Mouse (Mus musculus): ENCODE measurements at regions not wholly inside any gene's neighbourhood (a gene's known extent, or its start where the extent isn't known, plus 50 kb on each side); places are given as distances from the start of the nearest gene placed in this dataset.

GRCm38 (mm10) chr12:50969887-50970758 is 321.2 kb upstream of the Prkd1 start:
- H3K4me2 ChIP-seq, result no peak overlapping the region
- H3K4me1 ChIP-seq, result no peaks in the 10 kb centered on the region
- H3K9me3 ChIP-seq, result no peaks in the 10 kb centered on the region
- no peak overlapping the region for H3K27ac ChIP-seq
- no peak overlapping the region for H3K9ac ChIP-seq
- H3K27me3 ChIP-seq, result no peaks in the 10 kb centered on the region
- WGBS, result 84% methylated on average over 4 of the region's 4 CpGs
- no peak for ATAC-seq (ENCODE audit: insufficient number of reproducible peaks, low FRiP score, low TSS enrichment, low read depth)
- H3K4me3 ChIP-seq, result no peak overlapping the region
- H3K36me3 ChIP-seq, result no peaks in the 10 kb centered on the region

GRCm38 (mm10) chr12:50969402-50969801 is 320.5 kb upstream of the Prkd1 start:
- Histone ChIP-seq H3K4me1 (no peaks in the 10 kb centered on the region), H3K36me3 (no peaks in the 10 kb centered on the region), H3K9ac (no peak overlapping the region), H3K4me2 (no peak overlapping the region), H3K27me3 (no peaks in the 10 kb centered on the region), H3K4me3 (no peak overlapping the region), H3K9me3 (no peaks in the 10 kb centered on the region), H3K27ac (no peak overlapping the region)
- ATAC-seq (ENCODE audit: insufficient number of reproducible peaks, low FRiP score, low TSS enrichment, low read depth), result no peak
- 74% methylated on average over 3 of the region's 3 CpGs for WGBS

GRCm38 (mm10) chr12:50967168-50967810 is 318.4 kb upstream of the Prkd1 start:
- H3K36me3 ChIP-seq, result no peaks in the 10 kb centered on the region
- 60% methylated on average over 5 of the region's 5 CpGs for WGBS
- no peak for ATAC-seq (ENCODE audit: insufficient number of reproducible peaks, low FRiP score, low TSS enrichment, low read depth)
- H3K9me3 ChIP-seq, result no peaks in the 10 kb centered on the region
- H3K4me1 ChIP-seq, result no peaks in the 10 kb centered on the region
- H3K27ac ChIP-seq, result no peak overlapping the region
- H3K27me3 ChIP-seq, result no peaks in the 10 kb centered on the region
- no peak overlapping the region for H3K9ac ChIP-seq
- H3K4me2 ChIP-seq, result no peak overlapping the region
- no peak overlapping the region for H3K4me3 ChIP-seq

GRCm38 (mm10) chr12:50953971-50954370 is 305.1 kb upstream of the Prkd1 start:
- Histone ChIP-seq H3K9ac (no peak overlapping the region), H3K27ac (no peak overlapping the region), H3K36me3 (no peaks in the 10 kb centered on the region), H3K4me1 (no peaks in the 10 kb centered on the region), H3K9me3 (no peaks in the 10 kb centered on the region), H3K27me3 (no peaks in the 10 kb centered on the region), H3K4me2 (no peak overlapping the region), H3K4me3 (no peak overlapping the region)
- 94% methylated on average over 5 of the region's 5 CpGs for WGBS
- no peak for ATAC-seq (ENCODE audit: insufficient number of reproducible peaks, low FRiP score, low TSS enrichment, low read depth)

GRCm38 (mm10) chr12:50947035-50947434 is 298.1 kb upstream of the Prkd1 start:
- Histone ChIP-seq H3K9me3 (no peaks in the 10 kb centered on the region), H3K4me1 (no peaks in the 10 kb centered on the region), H3K27me3 (peaks cover 3% of the 10 kb centered on the region; the same call in 1 of the 2 replicates), H3K4me2 (no peak overlapping the region), H3K36me3 (no peaks in the 10 kb centered on the region), H3K27ac (no peak overlapping the region), H3K9ac (no peak overlapping the region), H3K4me3 (no peak overlapping the region)
- ATAC-seq (ENCODE audit: insufficient number of reproducible peaks, low FRiP score, low TSS enrichment, low read depth), result no peak
- 71% methylated on average over 2 of the region's 2 CpGs for WGBS

GRCm38 (mm10) chr12:50943741-50944521 is 295.0 kb upstream of the Prkd1 start:
- Histone ChIP-seq H3K9me3 (no peaks in the 10 kb centered on the region), H3K27me3 (peaks cover 3% of the 10 kb centered on the region; the same call in 1 of the 2 replicates), H3K9ac (no peak overlapping the region), H3K27ac (no peak overlapping the region), H3K4me3 (peak overlapping the region; percentile 28), H3K4me2 (peak overlapping the region; percentile 51), H3K4me1 (no peaks in the 10 kb centered on the region), H3K36me3 (no peaks in the 10 kb centered on the region)
- 24% methylated on average over 19 of the region's 19 CpGs for WGBS
- no peak for ATAC-seq (ENCODE audit: insufficient number of reproducible peaks, low FRiP score, low TSS enrichment, low read depth)

GRCm38 (mm10) chr12:50943340-50943739 is 294.4 kb upstream of the Prkd1 start:
- H3K4me1 ChIP-seq, result no peaks in the 10 kb centered on the region
- H3K4me2 ChIP-seq, result no peak overlapping the region
- H3K27ac ChIP-seq, result no peak overlapping the region
- no peak for ATAC-seq (ENCODE audit: insufficient number of reproducible peaks, low FRiP score, low TSS enrichment, low read depth)
- no peaks in the 10 kb centered on the region for H3K9me3 ChIP-seq
- 49% methylated on average over 3 of the region's 3 CpGs for WGBS
- no peak overlapping the region for H3K9ac ChIP-seq
- H3K4me3 ChIP-seq, result no peak overlapping the region
- H3K27me3 ChIP-seq, result peaks cover 3% of the 10 kb centered on the region; the same call in 1 of the 2 replicates
- no peaks in the 10 kb centered on the region for H3K36me3 ChIP-seq

- Histone ChIP-seq H3K4me1 (no peaks in the 10 kb centered on the region), H3K4me2 (no peak overlapping the region), H3K9me3 (no peaks in the 10 kb centered on the region), H3K36me3 (no peaks in the 10 kb centered on the region), H3K4me3 (no peak overlapping the region), H3K27ac (no peak overlapping the region), H3K9ac (no peak overlapping the region), H3K27me3 (no peaks in the 10 kb centered on the region)
- ATAC-seq (ENCODE audit: insufficient number of reproducible peaks, low FRiP score, low TSS enrichment, low read depth), result no peak
- WGBS, result 78% methylated on average over 5 of the region's 5 CpGs
Measured at GRCm38 (mm10) chr12:50935516-50935915, 286.6 kb upstream of the Prkd1 start.

GRCm38 (mm10) chr12:50932496-50932895 is 283.6 kb upstream of the Prkd1 start:
- Histone ChIP-seq H3K36me3 (no peaks in the 10 kb centered on the region), H3K27me3 (no peaks in the 10 kb centered on the region), H3K9me3 (no peaks in the 10 kb centered on the region), H3K9ac (no peak overlapping the region), H3K4me2 (no peak overlapping the region), H3K4me3 (no peak overlapping the region), H3K27ac (no peak overlapping the region), H3K4me1 (no peaks in the 10 kb centered on the region)
- WGBS, result 96% methylated on average over 3 of the region's 3 CpGs
- no peak for ATAC-seq (ENCODE audit: insufficient number of reproducible peaks, low FRiP score, low TSS enrichment, low read depth)

- ATAC-seq (ENCODE audit: insufficient number of reproducible peaks, low FRiP score, low TSS enrichment, low read depth), result no peak
- Histone ChIP-seq H3K4me2 (no peak overlapping the region), H3K27ac (no peak overlapping the region), H3K4me1 (no peaks in the 10 kb centered on the region), H3K9me3 (no peaks in the 10 kb centered on the region), H3K4me3 (no peak overlapping the region), H3K27me3 (no peaks in the 10 kb centered on the region), H3K36me3 (no peaks in the 10 kb centered on the region), H3K9ac (no peak overlapping the region)
- WGBS, result 71% methylated on average over 3 of the region's 3 CpGs
Measured at GRCm38 (mm10) chr12:50929641-50930040, 280.7 kb upstream of the Prkd1 start.

- H3K9ac ChIP-seq, result no peak overlapping the region
- no peak overlapping the region for H3K4me3 ChIP-seq
- no peaks in the 10 kb centered on the region for H3K36me3 ChIP-seq
- H3K27me3 ChIP-seq, result no peaks in the 10 kb centered on the region
- no peak overlapping the region for H3K4me2 ChIP-seq
- no peaks in the 10 kb centered on the region for H3K4me1 ChIP-seq
- no peak overlapping the region for H3K27ac ChIP-seq
- 25% methylated on average over 2 of the region's 2 CpGs for WGBS
- no peak for ATAC-seq (ENCODE audit: insufficient number of reproducible peaks, low FRiP score, low TSS enrichment, low read depth)
- no peaks in the 10 kb centered on the region for H3K9me3 ChIP-seq
Measured at GRCm38 (mm10) chr12:50926234-50926633, 277.3 kb upstream of the Prkd1 start.

GRCm38 (mm10) chr12:50921739-50922138 is 272.8 kb upstream of the Prkd1 start:
- H3K27ac ChIP-seq, result no peak overlapping the region
- no peak overlapping the region for H3K9ac ChIP-seq
- H3K27me3 ChIP-seq, result no peaks in the 10 kb centered on the region
- no peak for ATAC-seq (ENCODE audit: insufficient number of reproducible peaks, low FRiP score, low TSS enrichment, low read depth)
- no peak overlapping the region for H3K4me3 ChIP-seq
- no peak overlapping the region for H3K4me2 ChIP-seq
- no peaks in the 10 kb centered on the region for H3K9me3 ChIP-seq
- no peaks in the 10 kb centered on the region for H3K4me1 ChIP-seq
- WGBS, result 79% methylated on average over 1 of the region's 1 CpGs
- no peaks in the 10 kb centered on the region for H3K36me3 ChIP-seq

Data from limb, embryonic 15.5 days (tissue).